Mouse (Mus musculus) cerebellum, adult 2 months (tissue): Measurements from ENCODE around the gene Gm47955.
"Not testable (repeated sequence)": the region's sequence is repeated elsewhere in the genome, so short reads cannot be mapped to it uniquely, and the experiment has no call there.

Source experiments
- CTCF ChIP-seq: fragments of 200-500 bp; IDR thresholded peaks from 2 replicates; pipeline ENCODE4 v1.5.1; 2011; ENCODE audit warnings: low read depth, mild to moderate bottlenecking, control low read depth, low read length, moderate library complexity, borderline replicate concordance; ENCODE audit not compliant: insufficient read depth
- POLR2A ChIP-seq: fragments of 200-500 bp; IDR thresholded peaks from 2 replicates; pipeline ENCODE4 v1.6.1; 2011; ENCODE audit warnings: low read length, control low read depth, borderline replicate concordance; ENCODE audit not compliant: insufficient read depth

DNA sequence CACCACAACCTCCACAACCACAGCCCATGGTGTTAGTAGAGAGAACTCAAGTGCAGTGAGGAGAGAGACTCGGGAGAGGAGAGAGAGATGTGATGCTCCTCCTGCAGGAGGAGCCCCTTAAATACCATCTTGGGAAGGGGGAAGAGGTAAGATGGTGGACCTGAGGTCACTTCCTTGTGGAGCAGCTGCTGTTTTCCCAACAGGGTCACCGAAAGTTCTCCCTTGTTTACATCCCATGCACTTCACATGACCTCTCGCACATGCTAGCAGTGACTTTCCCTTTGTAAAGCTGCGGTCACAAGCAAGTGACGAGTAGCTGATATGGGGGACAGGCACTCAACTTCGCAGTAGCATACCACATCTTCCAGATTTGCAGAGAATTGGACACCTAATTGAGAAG, 16.8 kb upstream of the Gm47955 start, which contains the start of gene A030003K21Rik:
- not testable (repeated sequence) for TF ChIP-seq POLR2A, CTCF
